Mouse (Mus musculus) lung, postnatal 0 days (tissue): ENCODE measurements around the gene Nup107.

ENCODE experiments used
- CTCF ChIP-seq: IDR thresholded peaks from 2 replicates; pipeline ENCODE4 v1.5.1; 2016; ENCODE audit warnings: antibody characterized with exemption, mild to moderate bottlenecking
- EP300 ChIP-seq: IDR thresholded peaks from 2 replicates; pipeline ENCODE4 v1.6.1; 2016; ENCODE audit warnings: antibody characterized with exemption, mild to moderate bottlenecking, control low read depth

DNA sequence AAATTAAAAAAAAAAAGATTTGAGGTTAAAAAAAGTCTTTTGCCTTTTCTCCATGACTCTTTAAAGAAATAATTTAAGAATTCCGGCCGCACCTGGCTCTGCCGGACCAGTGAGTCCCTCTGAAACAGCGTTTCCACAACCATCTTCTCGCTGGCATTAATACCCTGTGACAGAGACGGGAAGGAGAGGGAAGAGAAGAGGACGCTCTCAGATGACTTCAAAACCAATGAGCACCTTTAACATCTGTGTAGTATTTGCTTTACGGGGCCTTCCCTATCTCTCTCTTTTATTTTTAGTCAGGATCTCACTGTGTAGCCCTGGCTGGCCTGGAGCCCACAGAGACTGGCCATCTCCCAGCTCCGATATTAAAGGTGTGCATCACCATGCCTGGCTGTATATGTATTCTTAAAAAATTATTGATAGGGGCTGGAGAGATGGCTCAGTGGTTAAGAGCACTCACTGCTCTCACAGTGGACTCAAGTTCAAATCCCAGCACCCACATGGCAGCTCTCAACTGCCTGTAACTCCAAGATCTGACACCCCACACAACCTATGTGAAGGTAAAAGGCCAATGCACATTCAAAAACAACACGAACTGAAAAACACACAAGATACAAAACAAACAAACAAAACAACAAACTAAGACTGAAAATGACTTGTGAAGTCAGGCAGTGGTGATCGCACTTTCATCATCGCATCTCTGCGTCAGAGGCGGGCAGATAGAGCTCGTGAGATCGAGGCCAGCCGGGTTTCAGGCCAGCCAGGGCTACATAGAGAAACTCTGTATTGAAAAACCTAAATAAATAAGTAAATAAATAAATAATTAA lies 14.8 kb downstream of the Nup107 start:
- TF ChIP-seq CTCF (no peak), EP300 (no peak)
